Mouse (Mus musculus) natural killer cell, adult 2 months (primary cell): ENCODE measurements at regions not wholly inside any gene's neighbourhood (a gene's known extent, or its start where the extent isn't known, plus 50 kb on each side); places are given as distances from the start of the nearest gene placed in this dataset.
"Not testable (repeated sequence)": the region's sequence is repeated elsewhere in the genome, so short reads cannot be mapped to it uniquely, and the experiment has no call there.

Experiments
- DNase-seq, 2 experiments: peaks; one replicate each; pipeline ENCODE4 v3.0.0; 2022; ENCODE audit warnings: low spot score in 2 of 2

DNA sequence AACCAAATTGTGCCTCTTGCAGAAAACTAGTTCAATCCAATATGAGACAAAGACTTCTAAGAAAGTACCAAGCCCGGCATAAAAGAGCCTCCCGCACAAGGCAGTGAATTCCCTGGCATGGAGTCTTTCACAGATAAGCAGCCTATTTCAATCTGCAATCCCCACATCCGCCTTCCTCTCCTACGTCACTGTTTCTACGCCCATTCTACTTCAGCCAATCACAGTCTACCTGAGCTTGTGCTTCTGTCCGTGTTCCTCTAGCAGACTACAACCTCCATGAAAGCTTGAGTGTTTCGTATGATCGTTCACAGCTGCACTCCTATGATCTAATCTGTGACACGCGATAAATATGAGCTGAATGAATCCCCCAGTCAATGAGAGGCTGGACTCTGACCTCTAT, 155.6 kb upstream of the Ipo5 start:
- DNase-seq: no peak

DNA sequence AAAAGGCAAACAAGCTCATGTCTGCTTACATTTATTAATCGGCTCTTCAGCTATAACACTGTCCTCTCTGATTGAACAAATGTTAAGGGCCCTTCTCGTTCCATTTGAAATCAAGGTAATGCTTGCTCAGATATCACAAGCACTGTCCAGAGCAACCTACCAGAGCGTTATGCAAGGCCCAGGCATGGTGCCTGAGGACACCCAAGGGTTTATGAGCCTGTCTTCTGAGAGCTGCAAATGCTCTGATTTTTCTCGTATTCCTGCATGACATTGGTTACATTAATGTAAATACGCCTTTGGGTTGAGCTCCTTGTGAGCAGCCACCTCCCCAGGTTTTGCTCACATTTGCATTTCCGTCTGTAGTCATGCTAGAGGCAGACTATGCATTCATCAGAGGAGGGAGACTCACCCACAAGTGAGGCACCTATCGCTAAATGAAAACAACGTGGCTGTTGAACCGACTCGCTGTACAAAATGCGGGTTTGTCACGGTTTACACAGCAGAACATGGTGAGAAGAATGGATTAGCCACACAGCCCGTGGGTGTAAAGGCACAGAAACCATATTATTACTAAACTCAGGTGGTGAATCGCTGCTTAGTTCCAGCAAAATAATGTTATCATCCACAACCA, 152.7 kb upstream of the Ipo5 start:
- DNase-seq: no peak

- no peak for DNase-seq
These were observed 148.9 kb upstream of the Ipo5 start for GRCm38 (mm10) chr14:120762168-120762567.

- no peak for DNase-seq
These were observed 148.3 kb upstream of the Ipo5 start for GRCm38 (mm10) chr14:120762733-120763132.

DNA sequence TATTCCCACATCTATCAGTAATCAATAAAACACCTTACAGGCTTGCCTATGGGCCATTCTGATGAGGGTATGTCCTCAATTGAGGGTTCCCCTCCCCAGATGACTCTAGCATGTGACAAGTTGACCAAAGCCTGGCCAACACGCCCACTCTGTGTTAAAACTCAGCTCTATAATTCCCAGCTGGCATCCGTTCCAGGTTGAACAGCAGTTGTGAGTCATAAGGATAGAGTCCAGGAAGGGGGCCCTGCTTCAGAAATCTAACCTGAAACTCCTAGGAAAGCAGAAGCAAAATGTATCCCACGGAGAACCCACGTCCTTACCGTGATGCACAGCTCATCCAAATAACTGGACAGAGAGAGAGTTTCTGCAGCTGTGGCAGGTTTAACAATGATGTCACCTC, 147.2 kb upstream of the Ipo5 start:
- DNase-seq: no peak

- DNase-seq: no peak
These were observed 146.6 kb upstream of the Ipo5 start for GRCm38 (mm10) chr14:120764386-120764785.

DNA sequence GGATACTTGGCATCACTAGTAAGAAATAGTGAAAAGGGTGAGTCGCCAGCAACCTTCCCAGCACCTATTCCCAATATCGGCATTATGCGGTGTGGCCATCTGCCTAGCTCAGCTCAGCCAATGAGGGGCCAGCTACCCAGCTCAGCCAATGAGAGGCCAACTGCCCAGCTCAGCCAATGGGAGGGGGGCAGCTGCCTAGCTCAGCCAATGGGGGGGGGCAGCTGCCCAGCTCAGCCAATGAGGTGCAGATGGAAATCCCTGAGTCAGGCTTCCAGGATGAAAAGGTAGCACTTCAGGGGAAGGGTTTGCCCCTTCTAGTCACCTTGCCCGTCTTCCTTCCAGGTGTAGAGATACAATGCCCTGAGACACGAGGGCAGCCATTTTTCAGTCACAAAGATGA, 144.6 kb upstream of the Ipo5 start:
- no peak for DNase-seq

- no peak for DNase-seq
These were observed 140.4 kb upstream of the Ipo5 start for GRCm38 (mm10) chr14:120770579-120770978.

DNA sequence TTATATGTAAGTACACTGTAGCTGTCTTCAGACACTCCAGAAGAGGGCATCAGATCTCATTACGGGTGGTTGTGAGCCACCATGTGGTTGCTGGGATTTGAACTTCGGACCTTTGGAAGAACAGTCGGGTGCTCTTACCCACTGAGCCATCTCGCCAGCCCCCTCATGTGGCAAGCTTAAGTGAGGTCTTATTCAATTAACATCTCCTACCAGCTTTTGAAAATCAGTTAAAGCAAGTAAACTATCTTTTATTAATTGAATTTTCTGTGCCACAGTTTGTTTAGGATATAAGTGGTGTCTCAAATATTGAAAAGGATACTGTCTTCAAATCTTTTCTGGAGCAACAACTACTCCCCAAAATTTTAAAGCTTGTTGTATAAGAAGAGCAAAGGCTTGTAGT, 138.0 kb upstream of the Ipo5 start:
- DNase-seq: not testable (repeated sequence)

- DNase-seq: no peak
These were observed 119.0 kb upstream of the Ipo5 start for GRCm38 (mm10) chr14:120791828-120792554.

- no peak for DNase-seq
These were observed 113.0 kb upstream of the Ipo5 start for GRCm38 (mm10) chr14:120797916-120798490.

DNA sequence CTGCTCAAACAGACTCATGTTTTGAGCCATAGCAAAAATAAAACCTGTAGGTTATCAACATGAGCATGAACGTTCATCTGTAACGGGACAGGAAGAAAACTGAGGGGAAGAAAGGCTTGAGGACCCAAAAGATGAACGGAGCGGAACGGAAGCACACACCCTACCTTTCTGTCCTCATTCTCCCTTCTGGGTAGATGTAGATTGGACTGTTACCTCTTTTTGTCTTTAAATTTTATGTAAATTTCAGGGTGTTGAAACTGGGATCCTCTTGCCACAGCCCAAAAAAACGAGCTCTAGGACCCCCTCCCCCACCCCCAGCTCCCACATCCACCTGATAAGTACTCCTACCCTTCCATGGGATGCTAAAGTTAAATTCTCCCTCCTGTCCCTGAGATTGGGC, 107.8 kb upstream of the Ipo5 start:
- no peak for DNase-seq

- DNase-seq: no peak
These were observed 107.3 kb upstream of the Ipo5 start for GRCm38 (mm10) chr14:120803739-120804138.

GRCm38 (mm10) chr14:120804183-120804848, 106.7 kb upstream of the Ipo5 start:
- no peak for DNase-seq

GRCm38 (mm10) chr14:120805137-120805536, 105.9 kb upstream of the Ipo5 start:
- DNase-seq: no peak

DNA sequence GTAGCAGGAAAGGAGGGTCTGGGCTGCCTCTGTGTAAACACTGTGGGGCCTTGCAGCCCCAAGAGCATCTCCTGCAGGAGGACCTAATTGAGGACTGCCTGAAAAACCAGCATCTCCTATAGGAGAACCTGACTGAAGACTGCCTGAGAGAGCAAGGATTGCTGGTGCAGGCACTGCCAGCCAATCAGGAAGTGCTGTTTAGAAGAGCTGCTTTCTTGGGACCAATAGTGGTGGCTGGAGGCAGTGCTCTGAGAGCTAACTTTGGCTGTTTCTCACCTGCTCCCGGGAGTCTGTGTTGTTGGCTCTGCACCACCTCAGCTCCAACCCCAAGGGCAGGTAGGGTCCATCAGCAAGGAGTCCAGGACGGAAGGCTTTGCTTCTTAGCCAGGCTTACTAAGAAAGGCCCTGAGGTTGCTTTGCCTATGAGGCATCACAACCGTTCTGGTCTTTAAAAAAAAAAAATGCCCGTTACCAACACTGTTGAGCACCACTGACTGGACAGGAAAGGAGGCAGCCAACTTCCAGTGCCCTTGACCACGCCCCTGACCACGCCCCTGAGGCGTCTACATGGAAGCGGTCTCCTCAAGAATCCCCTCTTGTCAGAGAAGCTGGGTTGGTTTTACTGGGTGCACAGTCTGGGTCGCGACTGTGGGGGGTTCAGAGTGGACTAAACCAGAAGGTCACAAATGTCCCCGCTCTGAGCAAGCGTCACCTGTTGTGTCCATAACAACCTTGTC, 105.0 kb upstream of the Ipo5 start:
- not testable (repeated sequence) for DNase-seq

DNA sequence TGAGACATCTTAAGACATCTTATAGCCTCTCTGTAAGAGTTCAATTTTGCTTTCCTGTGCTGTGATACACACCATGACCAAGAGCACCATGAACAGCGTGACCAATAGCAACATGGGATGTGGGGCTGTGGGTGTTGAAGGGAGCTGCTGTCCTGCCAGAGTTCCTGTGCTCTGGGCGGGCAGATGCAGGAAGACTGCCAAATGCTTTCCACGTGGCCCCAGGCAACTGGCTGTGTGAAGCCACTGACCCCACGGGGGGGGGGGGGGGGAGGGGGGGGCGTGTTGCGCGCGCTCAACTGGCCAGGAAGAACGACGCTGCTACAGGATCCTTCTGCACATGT, 104.5 kb upstream of the Ipo5 start:
- no peak for DNase-seq

GRCm38 (mm10) chr14:120809321-120809720, 101.7 kb upstream of the Ipo5 start:
- DNase-seq: no peak

DNA sequence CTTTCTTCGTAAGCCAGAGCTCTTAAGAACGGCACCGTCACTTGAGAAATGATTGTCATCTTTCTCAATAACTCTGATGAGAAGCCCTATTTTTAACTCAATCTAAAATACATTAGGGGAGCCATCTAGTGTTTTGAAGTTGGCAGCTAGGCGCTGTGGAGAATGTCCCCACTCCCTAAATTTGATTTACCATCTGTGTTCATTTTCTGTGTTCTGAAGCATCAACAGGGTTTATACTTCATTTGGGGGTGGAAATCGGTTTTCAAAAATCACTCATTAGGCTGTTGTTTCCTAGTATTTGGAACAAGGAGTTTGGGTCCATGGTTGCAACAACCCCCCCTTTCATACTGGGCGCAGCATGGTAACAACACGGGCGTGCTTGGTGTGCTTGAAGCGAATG, 97.1 kb upstream of the Ipo5 start:
- no peak for DNase-seq

- not testable (repeated sequence) for DNase-seq
These were observed 95.9 kb upstream of the Ipo5 start for GRCm38 (mm10) chr14:120815126-120815525.

- DNase-seq: no peak
These were observed 94.5 kb upstream of the Ipo5 start for GRCm38 (mm10) chr14:120816529-120816928.

- no peak for DNase-seq
These were observed 84.8 kb upstream of the Ipo5 start for GRCm38 (mm10) chr14:120826187-120826586.
